Mouse (Mus musculus) monocyte, adult 5-6 weeks (primary cell): ENCODE measurements around the gene Adat1. TPM values are rescaled to one million over a fixed set of nuclear protein-coding genes. Genes with fewer than 3 reads are reported as not detected.
"Not testable (repeated sequence)": the region's sequence is repeated elsewhere in the genome, so short reads cannot be mapped to it uniquely, and the experiment has no call there.

ENCODE experiments used
- ATAC-seq: fragments of 153-309, 156-312 bp; replicated peaks from 2 replicates; pipeline ENCODE4 v1.8.0; 2017; ENCODE audit warnings: mild to moderate bottlenecking; ENCODE audit not compliant: low TSS enrichment, insufficient number of reproducible peaks, severe bottlenecking, poor library complexity, low FRiP score
- total RNA-seq: library from RNA; stranded (forward); fragments of 200-1000, 200-491, 200-594 nt; gene quantifications from 3 replicates; pipeline ENCODE4 v1.2.3, GENCODE M21; 2017

The Adat1 gene
- total RNA-seq, 1 experiment from 2014 or later, result 0.95 TPM

DNA sequence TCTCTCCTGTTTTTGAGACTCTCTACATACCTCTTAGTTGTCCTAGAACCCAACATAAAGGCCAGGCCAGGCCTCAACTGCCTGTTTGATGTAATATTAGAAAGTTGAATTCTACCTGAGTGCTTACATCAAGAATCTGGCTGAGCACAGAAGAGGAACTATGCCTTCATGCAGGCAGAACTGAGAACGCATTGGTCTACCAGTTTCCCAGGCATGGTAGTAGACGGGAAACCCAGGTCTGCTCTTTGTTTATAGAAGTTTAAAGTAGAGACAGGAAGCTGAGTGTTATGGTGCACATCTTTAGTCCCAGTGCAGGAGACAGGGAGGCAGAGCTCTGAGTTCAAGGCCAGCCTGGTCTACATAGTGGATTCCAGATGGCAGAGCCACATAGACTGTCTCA, 45.0 kb downstream of the Adat1 start:
- ATAC-seq, result no peak

GRCm38 (mm10) chr8:111943544-111943943, 48.6 kb downstream of the Adat1 start:
- no peak for ATAC-seq

- ATAC-seq, result peak; percentile 24
These were observed 51.0 kb downstream of the Adat1 start for GRCm38 (mm10) chr8:111941101-111941454.

DNA sequence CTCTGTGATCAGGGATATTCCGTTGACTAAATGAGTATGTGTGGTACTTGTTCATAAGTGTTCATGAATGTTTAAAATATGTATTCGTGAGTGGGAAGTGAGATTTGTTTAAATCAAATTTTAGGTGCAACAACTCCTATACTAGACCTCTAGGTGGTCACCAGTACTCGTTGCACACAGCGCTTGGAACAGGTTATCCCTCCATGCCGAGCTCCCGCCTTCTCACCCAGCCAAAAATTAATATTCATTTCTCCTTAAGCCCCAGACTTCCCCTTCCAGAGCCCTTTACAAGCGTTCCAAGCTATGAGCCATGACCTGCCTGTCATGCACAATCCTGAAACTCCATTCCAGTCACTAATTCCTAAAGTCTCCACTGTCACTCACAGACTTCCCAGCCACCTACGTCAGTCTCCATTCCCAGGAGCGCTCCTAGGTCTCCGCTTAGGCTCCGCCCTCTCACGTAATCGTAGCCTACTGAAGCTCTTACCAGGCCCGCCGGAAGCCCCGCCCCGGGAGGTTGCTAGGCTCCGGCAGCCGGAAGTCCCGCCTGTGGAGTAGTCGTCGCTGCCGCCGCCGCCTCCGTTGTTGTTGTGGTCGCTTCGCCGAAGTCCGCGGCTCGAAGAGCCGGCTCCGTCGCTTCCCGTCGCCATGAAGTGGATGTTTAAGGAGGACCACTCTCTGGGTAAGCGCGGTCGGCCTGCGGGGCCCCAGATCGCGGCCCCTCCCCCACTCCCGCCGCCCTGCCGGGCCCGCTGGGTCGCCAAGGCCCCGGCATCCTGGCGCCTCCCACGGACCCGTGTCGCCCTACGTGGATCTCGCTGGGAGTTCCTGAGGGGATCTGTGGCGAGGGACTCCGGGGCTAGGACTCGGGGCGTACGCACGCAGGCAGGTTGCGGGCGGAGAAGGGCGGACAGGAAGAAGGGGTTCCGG, 51.7 kb downstream of the Adat1 start, which contains the start of gene Gabarapl2:
Gene Gabarapl2 (plus strand): TSS at position 533 of the 930 bp plus-strand sequence.
- ATAC-seq, result peak; percentile 84

DNA sequence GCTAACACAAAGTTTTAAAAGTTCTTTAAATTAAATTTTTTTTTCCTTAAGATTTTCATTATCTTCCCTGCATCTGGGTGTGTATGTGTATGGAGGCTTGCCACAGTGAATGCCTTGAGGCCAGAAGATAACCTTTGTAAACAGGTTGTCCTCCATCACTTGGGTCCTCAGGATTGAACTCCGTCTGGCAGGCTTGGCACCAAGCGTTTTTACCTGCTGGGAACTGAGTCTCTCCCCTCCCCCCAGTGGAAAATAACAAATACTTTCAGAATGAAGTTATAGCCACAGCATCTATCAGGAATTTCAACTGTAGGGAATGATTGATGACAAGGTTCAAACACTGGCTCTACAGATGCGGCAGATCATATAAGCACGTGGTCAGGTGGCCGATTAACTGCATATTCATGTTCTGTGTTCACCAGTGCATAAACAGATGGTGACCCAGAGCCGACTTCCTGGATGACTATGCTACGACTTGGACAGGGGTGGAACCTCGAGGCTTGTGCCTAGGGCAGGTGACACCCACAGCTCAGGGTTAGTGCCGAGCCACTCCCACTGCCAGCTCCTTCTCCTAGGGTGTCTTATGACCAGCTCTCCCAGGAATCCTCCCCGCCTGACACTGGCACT, 52.5 kb downstream of the Adat1 start:
- ATAC-seq, result peak; percentile 80

DNA sequence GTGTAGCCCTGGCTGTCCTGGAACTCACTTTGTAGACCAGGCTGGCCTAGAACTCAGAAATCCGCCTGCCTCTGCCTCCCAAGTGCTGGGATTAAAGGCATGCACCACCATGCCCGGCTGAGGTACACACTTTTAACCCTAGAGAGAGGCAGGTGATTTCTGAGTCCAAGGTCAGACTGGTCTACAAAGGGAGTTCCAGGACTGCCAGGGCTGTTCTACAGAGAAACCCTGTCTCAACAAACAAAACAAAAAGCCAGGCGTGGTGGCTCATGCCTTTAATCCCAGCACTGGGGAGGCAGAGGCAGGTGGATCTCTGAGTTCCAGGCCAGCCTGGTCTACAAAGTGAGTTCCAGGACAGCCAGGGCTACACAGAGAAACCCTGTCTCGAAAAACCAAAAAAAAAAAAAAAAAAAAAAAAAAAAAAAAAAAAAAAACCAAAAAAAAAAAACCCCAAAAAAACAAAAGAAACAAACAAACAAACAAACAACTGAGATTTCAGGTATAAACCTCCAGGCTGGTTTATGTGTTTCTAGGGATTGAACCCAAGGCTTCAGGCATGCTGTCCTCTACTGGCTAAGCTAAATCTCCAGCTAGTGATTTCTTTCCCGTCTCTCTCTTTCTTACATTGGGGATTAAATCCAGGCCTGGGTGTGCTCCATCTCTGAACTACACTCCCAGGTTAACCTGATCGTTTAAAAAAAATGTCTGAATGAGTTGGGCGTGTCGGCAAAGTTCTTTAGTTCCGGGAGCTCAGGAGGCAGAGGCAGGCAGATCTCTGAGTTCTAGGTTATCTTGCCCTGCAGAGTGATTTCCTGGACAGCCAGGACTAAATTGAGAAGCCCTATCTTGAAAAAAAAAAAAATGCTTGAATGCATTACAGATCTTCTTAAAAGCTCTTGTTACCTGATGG, 53.8 kb downstream of the Adat1 start:
- ATAC-seq, result not testable (repeated sequence)

DNA sequence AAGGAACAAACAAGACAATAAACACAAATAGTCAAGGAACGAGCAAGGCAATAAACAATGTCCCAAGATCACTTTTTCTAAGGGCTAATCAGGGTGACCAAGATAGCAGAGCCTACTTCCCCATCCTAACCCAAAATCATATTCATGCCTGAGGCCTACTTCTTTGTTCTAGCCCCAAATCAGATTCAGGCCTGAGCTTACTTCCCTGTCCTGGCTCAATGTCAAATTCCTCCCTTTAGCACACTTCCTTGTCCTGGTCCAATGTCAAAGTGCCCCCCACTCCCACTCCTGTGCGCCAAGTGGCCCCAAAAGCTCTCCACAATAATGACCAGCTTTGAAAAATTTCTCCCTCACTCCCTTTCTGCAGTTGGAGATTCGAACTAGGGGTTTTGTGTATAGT, 54.9 kb downstream of the Adat1 start:
- ATAC-seq, result no peak

GRCm38 (mm10) chr8:111934201-111934600, 57.9 kb downstream of the Adat1 start:
- no peak for ATAC-seq

- peak; percentile 95 for ATAC-seq
These were observed 58.6 kb downstream of the Adat1 start, which contains the start of gene Tmem231 for GRCm38 (mm10) chr8:111933348-111934076. Tmem231 (minus strand) TSS chr8:111933881.

GRCm38 (mm10) chr8:111932580-111933336, 59.3 kb downstream of the Adat1 start:
- ATAC-seq, result no peak

DNA sequence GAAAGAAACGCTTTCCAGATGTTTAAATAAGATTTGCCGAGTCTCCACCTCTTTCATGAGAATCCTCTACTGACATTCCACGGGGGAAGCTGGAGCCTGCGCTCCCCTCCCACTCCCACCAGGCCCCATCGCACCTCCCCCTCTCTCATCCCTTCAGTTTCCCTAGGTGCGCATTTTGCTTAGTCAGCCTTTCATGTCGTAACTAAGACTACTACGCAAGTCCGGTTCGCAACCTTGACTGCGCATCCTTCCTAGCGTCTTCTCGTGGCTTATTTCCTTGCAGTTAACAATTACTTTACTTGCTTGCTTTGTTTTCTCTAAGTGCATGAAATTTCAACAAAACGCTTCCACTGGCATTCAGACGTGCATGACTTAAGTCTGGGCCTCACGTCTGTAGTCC, 60.4 kb downstream of the Adat1 start:
- ATAC-seq, result no peak

GRCm38 (mm10) chr8:111929648-111930344, 62.3 kb downstream of the Adat1 start:
- no peak for ATAC-seq

GRCm38 (mm10) chr8:111924976-111925375, 67.1 kb downstream of the Adat1 start:
- ATAC-seq, result no peak

DNA sequence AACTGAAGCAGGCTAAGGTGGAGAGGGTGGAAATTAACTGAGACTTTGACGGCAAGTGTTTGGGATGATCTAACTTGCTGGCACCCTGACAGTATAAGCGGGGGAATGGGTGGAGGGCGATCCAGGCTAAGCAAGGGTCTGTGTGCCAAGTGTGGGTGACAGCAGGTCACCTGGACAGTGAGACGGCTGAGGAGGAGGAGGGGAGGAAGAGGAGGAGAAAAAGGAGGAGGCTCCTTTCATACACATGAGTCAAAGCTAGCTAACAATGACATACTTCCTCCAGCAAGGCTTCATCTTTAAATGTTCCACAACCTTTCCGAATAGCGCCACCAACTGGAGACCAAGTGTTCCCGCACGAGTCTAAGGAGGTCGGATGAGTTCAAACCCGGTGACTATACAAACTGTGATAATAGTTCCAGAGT, 68.7 kb downstream of the Adat1 start:
- no peak for ATAC-seq

DNA sequence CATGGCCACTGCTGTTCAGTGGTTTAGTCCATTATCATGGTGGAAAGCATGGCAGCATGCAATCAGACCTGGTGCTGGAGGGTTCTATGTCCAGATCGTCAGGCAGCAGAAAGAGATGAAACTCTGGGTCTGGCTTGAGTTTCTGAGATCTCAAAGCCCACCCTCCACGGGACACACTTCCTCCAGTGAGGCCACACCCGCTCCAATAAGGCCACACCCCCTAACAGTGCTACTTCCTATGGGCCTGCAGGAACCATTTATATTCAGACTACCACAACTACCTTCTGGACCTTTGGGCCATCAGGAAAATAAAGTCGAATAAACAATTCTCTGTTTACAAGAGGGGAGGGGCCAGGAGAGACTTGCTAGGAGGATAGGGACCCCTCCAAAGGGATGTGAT, 71.1 kb downstream of the Adat1 start:
- ATAC-seq, result no peak

GRCm38 (mm10) chr8:111919663-111920062, 72.4 kb downstream of the Adat1 start:
- no peak for ATAC-seq
